10 mouse cellular contexts compared by ENCODE assay signal in the genomic region with DNA sequence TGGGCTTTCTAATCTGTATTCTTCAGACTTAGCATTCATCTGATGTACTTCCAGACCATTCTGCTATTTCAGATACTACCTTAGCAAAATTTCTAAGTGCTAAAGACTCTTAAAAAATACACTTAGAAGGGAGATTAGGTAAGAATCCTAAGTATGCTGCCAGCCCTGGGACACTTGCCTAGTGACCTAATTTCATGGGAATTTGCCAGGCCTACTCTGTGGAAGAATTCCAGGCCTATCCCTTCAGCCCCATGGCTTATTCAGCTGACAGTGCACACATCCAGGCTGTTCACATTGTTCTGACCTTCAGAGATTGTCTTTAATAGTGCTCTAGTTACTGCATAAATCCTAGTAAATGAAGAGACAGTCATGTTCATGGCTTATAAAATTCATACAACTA.
DNase-seq lines count a peak whose midpoint lies in the region; ATAC-seq and TF ChIP-seq lines count a peak whose summit lies in the region.
"Had no signal": no experiment of that assay in that cellular context is flagged by ENCODE, and none has a peak within 500 bp of the region (broad histone marks: within the 10 kb centered on the region; RNA-seq: fewer than 3 reads in every experiment).

No protein-coding gene starts in this region.

- no peak for TF ChIP-seq CTCF in liver, adult 2 months (IDR thresholded peaks at IDR 0.05; ENCODE audit: low read depth, low read length)
- TF ChIP-seq CTCF in liver, postnatal 0 days (IDR thresholded peaks at IDR 0.05; ENCODE audit: low read depth), result no peak

- no peaks in the 10 kb centered on the region for H3K9me3 ChIP-seq in liver, postnatal 0 days (ENCODE audit: low read length)
- H3K9me3 ChIP-seq in heart, embryonic 11.5 days (replicated peaks; ENCODE audit: control insufficient read depth, low read length), result no peaks in the 10 kb centered on the region
- H3K9me3 ChIP-seq: limb, embryonic 13.5 days had no signal

- peak; percentile 85 for DNase-seq in liver, adult 2 months (ENCODE audit: extremely low read depth, low read depth, low spot score)
- DNase-seq in liver, postnatal 0 days, result no peak
- DNase-seq in cerebellum, adult 18-20 months, result peak; percentile 68 to 77
- peak; percentile 76 for DNase-seq in lung, postnatal 25 days (ENCODE audit: low spot score)
- DNase-seq in embryo, embryonic 11 days, result no peak
- no peak for DNase-seq in thymus, postnatal 10 days (ENCODE audit: low spot score in 2 of 2)
- DNase-seq in neural tube, embryonic 10.5 days (ENCODE audit: extremely low spot score, low spot score), result no peak

- peaks cover 5% of the 10 kb centered on the region for H3K4me1 ChIP-seq in liver, adult 2 months (ENCODE audit: control insufficient read depth, insufficient read depth, low read length)
- H3K4me1 ChIP-seq in liver, postnatal 0 days (ENCODE audit: insufficient read depth), result peaks cover under 1% of the 10 kb centered on the region; the same call in 1 of the 2 replicates
- peaks cover 25% of the 10 kb centered on the region for H3K4me1 ChIP-seq in heart, embryonic 11.5 days (ENCODE audit: control insufficient read depth, insufficient read depth, low read length)

- TF ChIP-seq EP300 in liver, postnatal 0 days (IDR thresholded peaks at IDR 0.05; ENCODE audit: low read depth), result no peak

- no peak for ATAC-seq in liver, postnatal 0 days
- 0 out of 2 replicates have a peak, but pooled peaks have one; percentile 59 for ATAC-seq in heart, embryonic 11.5 days (replicated peaks; ENCODE audit: insufficient number of reproducible peaks, low FRiP score, low TSS enrichment)

- H3K4me3 ChIP-seq in liver, adult 2 months (ENCODE audit: insufficient read depth, low read depth, low read length), result no peak overlapping the region
- H3K4me3 ChIP-seq in liver, postnatal 0 days (ENCODE audit: low read depth, low read length), result no peak overlapping the region
- H3K4me3 ChIP-seq in heart, embryonic 11.5 days (ENCODE audit: low read depth, low read length), result no peak overlapping the region
- H3K4me3 ChIP-seq: erythroblast, embryonic 14.5 days; limb, embryonic 13.5 days had no signal

- no peak overlapping the region for H3K9ac ChIP-seq in liver, adult 2 months (ENCODE audit: low read depth, low read length)
- H3K9ac ChIP-seq in liver, postnatal 0 days (replicated peaks), result no peak overlapping the region
- H3K9ac ChIP-seq in heart, embryonic 11.5 days (ENCODE audit: low read depth, low read length), result no peak overlapping the region
- H3K9ac ChIP-seq: limb, embryonic 13.5 days had no signal

- H3K79me2 ChIP-seq in liver, adult 2 months (ENCODE audit: control insufficient read depth, insufficient read depth, low read length), result no peaks in the 10 kb centered on the region

- no peak for TF ChIP-seq POLR2A in liver, adult 2 months (IDR thresholded peaks at IDR 0.05; ENCODE audit: extremely low read depth, insufficient read depth, low read length)

- no peaks in the 10 kb centered on the region for H3K27me3 ChIP-seq in liver, adult 2 months (ENCODE audit: control insufficient read depth, insufficient read depth, low read length)
- no peaks in the 10 kb centered on the region for H3K27me3 ChIP-seq in liver, postnatal 0 days (ENCODE audit: insufficient read depth, low read length)
- H3K27me3 ChIP-seq in heart, embryonic 11.5 days (ENCODE audit: control insufficient read depth, insufficient read depth, low read length), result no peaks in the 10 kb centered on the region
- H3K27me3 ChIP-seq: limb, embryonic 13.5 days had no signal

- H3K4me2 ChIP-seq in liver, postnatal 0 days (ENCODE audit: low read depth, low read length), result no peak overlapping the region
- no peak overlapping the region for H3K4me2 ChIP-seq in heart, embryonic 11.5 days
- H3K4me2 ChIP-seq: limb, embryonic 13.5 days had no signal

- no peaks in the 10 kb centered on the region for H3K36me3 ChIP-seq in liver, adult 2 months (ENCODE audit: control insufficient read depth, insufficient read depth, low read length)
- no peaks in the 10 kb centered on the region for H3K36me3 ChIP-seq in liver, postnatal 0 days (replicated peaks; ENCODE audit: insufficient read depth, low read length)
- H3K36me3 ChIP-seq in heart, embryonic 11.5 days (ENCODE audit: control insufficient read depth, insufficient read depth, low read length), result no peaks in the 10 kb centered on the region
- H3K36me3 ChIP-seq: limb, embryonic 13.5 days had no signal

- no peak overlapping the region for H3K27ac ChIP-seq in liver, adult 2 months (replicated peaks; ENCODE audit: insufficient read depth, low read depth, low read length)
- no peak overlapping the region for H3K27ac ChIP-seq in liver, postnatal 0 days (ENCODE audit: low read depth)
- peak overlapping the region; percentile 79 for H3K27ac ChIP-seq in heart, embryonic 11.5 days (ENCODE audit: low read depth, low read length)
- H3K27ac ChIP-seq: limb, embryonic 13.5 days had no signal

Comparison
In these comparisons a context has a peak if more than half of its experiments do, and no peak if none do; other contexts are left out.
1. DNase-seq: peak in liver, adult 2 months (single experiment), cerebellum, adult 18-20 months (2 of 2) and lung, postnatal 25 days (single experiment); none in liver, postnatal 0 days (single experiment), embryo, embryonic 11 days (single experiment), thymus, postnatal 10 days (0 of 2) and neural tube, embryonic 10.5 days (single experiment).